Mouse (Mus musculus) retina, adult 2 months (tissue): ENCODE results near the gene Nr4a2.

ENCODE experiments used
- DNase-seq: peaks from one replicate; pipeline ENCODE4 v3.0.0-alpha.2; 2012; ENCODE audit warnings: low read depth, low spot score

Nr4a2 gene

DNA sequence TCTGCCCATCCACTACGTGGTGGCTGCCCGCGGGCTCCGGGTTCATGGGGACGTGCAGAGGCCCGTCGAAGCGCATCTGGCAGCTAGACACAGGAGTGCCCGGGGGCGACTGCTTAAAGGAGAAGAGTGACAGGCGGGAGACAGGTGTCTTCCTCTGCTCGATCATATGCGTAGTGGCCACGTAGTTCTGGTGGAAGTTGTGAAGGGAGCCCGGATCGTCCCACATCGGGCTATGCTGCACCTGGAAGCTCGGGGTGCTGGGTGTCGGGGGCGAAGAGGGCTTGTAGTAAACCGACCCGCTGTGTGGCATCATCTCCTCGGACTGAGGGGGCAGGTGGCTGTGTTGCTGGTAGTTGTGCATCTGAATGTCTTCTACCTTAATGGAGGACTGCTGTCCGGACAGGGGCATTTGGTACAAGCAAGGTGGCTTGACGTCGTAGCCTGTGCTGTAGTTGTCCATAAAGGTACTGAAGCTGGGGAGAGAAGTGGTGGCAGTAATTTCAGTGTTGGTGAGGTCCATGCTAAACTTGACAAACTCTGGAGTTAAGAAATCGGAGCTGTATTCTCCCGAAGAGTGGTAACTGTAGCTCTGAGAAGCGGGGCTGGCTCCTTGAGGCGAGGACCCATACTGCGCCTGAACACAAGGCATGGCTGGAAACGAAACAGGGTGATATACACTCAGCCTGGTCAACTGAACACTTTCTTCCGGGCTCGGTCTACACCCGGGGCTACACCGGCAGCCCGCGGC is 11.8 kb downstream of the Nr4a2 start:
- DNase-seq, result no peak

DNA sequence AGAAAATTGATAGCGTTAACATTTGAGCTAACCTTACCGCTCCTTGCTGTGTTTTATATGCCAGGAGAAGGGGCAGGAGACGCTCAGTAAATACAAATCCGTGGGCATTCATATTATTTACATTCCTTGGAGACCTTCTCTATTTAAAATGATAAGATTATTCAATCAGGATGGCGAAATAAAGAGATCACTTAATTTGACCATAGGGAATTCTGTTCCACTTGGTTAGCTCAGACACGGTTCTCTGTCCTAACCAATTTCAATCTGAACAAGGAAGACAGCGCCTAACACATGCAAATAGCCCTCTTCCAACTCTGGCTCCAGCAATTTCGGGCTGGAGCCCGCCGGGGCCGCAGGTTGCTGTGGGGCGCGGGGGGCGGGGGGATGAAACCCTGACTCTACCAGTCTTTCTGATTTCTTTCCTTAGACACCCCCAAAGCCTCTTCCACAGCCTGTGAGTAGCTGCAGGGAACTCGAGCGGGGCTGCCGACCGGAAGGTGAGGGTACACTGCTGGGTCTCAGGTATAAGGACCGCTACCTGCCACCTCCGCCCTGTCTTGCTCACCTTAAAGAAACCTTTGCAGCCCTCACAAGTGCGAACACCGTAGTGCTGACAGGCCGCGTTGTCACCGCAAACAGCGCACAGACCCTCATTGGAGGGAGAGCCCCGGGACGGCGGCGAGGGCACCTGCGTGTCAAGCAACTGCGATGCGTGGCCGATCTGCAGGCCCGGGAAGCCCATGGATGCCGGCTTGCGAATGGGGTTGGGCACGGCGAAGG is 12.6 kb downstream of the Nr4a2 start:
- no peak for DNase-seq

DNA sequence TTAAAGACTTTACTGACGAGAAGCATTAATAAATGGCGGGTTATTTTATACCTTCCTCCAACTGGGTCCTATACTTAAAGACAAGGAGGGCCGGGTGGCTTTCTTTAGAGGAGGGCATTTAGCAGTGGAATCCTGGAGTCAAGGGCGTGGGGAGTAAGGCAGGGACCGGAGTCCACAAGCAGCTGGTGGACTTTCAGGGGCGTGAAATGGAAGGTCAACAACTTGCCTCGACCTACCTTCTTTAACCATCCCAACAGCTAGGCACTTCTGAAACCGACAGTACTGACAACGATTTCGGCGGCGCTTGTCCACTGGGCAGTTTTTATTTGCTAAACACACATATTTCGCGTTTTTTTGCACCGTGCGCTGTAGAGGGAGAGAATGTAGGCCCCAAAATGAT is 13.4 kb downstream of the Nr4a2 start:
- DNase-seq, result no peak

DNA sequence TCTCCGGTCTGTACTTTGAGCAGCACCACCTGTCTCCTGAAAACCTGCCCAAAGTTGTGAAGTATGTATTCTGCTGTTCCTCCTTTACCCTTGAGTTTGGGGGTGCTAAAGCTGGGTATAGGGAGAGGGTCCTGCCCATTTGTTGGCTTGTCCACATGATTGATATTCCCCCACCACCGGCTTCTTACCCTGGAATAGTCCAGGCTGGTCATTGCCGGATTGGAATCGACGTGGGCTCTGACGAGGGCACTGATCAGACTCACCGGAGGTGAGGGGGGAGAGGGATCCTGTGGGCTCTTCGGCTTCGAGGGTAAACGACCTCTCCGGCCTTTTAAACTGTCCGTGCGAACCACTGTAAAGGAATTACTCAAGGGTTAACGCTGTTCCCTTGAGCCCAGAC is 13.9 kb downstream of the Nr4a2 start:
- DNase-seq, result no peak

DNA sequence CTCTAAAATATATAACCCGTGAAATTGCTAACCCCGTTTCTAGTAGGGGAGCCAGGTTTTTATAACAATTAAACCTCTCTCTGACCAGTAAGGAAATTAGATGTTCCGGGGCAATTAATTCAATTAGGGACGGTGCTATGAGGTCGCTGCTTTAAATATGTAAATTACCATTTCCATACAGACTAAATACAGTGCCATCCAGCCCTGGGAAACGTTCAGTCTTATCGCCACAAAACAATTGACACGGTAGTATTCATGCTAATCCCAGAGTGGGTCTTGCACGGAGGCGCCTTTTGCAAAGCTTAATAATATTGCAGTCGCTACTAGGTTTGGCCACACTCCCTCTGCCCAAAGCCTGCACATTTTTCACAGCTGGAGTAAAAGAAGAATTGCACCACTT is 14.5 kb downstream of the Nr4a2 start:
- DNase-seq, result no peak

DNA sequence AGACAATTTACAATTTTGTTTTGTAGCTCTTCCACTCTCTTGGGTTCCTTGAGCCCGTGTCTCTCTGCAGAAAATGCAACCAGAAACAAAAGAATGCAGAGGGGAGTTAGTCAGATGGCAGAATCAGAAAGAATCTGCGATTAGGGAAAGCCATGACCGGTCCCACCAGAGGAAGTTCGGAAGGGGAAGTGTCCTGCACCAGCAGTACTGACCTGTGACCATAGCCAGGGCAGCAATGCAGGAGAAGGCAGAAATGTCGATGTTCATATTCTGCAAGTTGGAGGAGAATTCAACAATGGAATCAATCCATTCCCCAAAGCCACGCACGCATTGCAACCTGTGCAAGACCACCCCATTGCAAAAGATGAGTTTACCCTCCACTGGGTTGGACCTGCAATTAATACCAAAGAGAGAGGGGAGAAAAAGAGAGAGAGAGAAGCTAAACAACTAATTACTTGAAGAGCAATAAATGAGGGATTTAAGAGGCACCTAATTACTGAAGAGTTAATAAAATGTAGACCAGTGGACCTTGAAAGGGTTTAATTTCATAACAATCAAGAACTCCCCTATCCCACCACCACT is 15.4 kb downstream of the Nr4a2 start:
- DNase-seq, result no peak

DNA sequence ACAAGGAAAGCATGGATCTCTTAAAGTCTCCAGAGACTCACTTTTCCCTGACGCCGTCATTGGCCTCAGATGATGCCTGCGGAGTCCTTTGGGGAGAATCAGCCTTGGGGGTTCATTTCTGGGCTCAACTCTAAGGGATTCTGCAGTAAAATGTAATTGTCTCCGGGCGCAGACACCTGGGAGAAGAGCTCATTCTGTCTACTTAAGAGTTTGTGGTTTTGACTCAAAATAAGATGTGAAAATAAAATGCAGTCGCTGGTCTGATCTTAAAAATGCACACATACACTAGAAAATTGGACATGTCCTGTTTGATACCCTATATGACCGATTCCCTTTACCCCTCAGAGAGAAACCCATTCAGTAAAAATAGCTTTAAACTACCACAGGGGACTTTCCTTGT is 18.4 kb downstream of the Nr4a2 start:
- no peak for DNase-seq

DNA sequence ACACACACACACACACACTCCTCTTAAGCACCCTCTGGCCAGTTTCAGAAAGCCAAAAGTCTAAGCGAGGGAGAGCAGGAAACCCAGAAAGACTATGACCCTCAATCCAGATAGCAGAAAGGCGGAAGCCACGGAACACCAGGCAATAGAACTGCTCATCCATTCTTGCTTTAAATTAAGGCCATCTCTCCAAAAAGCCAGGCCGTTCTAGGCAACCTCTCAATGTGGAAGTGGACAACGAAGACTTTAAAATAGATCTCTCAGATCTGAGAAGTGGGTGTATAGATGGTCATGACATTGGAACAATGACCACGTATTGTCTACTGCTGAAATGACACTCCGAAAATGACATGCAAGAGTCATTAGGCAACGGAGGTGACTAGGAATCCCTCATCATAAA is 19.1 kb downstream of the Nr4a2 start:
- no peak for DNase-seq

DNA sequence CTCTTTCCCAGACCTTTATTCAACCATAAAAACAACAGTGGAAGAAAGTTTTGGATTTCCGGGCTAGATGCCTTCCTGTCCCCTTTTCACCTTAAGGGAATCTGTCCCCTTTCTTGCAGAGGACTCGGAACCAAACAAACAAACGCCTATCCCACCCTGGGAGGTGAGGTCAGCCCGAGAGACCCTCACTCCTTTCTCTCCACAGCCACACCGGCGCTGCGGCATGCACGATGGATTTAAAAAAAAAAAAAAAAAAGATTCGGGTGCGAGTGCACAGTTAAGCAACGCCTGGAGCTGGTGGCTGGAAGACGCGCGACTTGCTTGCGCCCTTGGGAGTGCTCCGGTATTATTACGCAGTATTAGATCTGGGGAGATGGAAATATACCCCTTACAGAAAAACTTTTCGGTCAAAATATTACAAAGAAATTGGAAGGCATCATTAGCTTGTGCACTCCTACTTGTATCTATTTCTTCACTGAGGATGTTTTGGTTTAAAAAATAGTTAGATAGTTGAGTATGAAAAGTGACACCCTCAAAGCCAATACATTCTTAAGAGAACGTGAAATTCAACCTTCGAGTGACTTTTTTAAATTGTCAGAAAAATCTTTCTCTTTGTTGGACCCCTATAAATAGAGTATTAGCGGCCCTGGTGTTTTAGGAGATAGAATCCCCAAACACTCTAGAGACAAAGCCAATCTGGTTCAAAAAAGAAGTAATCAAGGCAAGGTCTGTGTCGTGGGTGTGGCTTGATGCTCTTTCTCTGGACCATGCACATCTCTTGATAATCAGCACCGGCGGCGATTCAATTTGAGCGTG is 19.8 kb downstream of the Nr4a2 start:
- no peak for DNase-seq

DNA sequence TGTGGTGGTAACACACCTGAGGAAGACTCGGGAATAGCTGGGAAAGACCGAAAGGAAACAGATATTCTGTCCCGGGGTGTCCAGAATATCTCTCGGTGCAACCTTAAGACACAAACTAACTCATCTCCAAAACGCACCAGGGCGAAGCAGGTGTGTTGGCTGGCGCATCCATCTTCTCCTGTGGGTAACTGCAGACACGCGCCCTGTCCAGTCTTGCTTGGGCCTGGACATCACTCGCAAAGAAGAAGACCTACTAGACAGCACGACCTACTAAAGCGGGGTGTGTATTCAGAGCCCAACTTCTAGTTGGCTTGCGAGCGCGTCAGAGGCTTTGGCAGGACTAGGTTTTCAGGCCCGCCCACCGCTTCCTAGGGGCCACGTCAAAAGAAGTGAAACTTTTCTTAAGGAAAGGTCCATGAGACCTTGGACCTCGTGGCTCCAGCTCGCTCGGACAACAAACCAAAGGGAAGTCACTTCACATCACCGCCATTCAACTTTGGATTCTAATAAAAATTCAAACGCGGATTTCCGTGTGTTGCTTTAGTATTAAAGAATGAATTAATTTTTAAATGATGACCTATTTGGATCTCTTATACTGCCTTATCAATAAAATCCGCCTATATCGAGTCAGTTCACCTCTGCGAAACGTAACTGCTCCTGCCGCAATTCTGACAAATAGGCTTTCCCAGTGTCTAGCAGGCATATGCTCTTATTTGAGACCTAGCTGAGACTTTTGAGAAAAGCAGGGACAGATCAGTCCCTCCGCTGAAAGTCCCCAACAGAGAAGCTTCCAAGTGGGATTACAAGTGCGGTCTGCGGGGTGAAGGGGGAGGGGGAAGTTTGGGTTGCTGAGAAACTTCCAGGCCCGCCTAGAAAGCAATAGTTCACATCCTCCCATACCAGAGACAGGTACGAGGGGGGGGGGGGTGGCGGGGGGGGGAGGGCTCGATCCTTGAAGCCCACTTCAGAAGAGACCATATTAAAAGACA is 20.7 kb downstream of the Nr4a2 start:
- DNase-seq, result no peak

DNA sequence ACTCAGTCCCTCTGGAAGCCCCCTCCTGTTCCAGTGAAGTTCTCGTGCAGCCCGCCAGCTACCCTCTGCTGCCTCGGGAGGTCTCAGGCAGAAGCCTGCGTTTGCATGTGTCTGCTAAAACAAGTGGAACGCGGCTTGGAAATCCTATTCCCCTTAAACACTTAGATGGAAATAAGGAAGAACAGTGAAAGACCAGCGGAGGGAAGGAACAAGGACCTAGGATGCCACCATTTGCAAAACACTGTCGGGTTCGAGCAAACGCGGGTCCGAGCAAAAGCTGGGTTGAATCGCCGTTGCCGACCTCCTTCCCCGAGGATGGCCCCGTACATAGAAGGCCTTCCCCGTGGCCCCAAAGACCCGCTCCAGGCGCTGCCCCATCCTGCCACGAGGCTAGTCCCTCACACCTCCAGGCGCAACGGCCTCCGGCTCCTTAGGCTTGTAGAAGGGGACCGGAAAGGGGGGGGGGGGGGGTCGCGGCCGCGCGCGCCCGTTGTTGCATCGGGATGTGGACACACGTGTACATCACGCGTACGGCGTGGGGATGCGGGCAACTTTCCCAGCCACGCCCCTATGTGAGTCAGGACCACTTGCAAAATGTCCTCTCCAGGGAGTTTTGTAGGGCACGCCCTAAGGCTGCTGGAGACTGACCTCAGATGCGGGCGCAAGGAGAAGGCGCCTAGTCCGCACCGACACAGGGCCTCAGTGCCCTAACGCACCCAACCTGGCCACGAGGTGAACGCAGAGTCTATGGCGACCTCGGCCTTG is 21.5 kb downstream of the Nr4a2 start:
- DNase-seq, result no peak

DNA sequence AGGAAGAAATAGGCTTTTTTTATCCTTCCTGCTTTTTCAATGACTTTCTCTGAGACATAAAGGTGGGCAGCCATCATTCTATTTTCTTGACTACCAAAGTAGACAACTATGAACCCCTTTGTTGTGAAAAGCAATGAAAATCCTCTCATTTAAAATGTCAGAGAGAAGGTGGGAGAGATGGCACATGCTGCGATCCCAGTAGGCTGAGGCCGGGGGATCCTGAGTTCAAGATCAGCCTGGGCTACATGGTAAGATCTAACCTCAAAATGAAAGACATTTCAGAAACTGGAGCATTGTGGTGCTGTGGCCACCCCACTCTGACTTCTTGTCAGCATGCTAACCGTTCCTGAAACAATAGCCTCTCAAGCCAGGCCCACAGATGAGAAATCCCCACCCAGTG is 23.6 kb downstream of the Nr4a2 start:
- DNase-seq, result no peak

DNA sequence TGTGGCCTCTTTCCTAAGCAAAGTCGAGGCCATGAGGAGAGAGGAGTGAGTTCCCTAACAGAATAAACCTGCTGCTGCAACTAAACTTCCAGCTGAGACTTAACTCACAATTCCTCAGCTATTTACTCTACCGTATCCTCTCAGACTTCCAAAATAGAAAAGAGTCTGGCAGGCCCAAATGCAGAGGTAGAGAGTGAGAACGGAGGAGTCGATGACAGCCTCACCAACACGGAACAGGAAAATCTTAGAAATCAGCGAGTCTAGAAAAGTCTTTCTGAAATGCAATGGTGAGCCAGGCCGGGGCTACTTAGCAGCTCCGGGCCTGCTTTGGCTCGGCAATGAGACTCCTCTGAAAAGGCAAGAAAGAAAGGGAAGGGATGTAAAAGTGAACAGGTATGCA is 51.4 kb downstream of the Nr4a2 start:
- no peak for DNase-seq

DNA sequence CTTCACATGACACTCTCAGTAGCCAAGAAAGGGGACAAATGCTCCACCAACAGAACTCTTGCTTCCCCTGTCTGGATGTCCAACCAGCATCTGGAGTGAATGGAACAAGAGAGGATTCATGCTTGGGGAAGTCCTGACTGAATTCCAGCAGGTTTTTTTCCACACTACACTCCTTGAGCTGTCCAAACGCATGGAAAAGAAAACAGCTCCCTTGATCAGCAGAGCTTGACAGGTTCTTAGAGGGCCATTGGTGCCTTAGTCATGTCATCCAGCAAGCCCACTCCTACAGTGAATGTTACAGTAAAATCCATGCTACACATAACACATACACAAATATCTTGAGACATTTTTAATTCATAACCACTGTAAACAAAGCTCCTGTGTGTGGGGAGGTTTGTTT is 60.3 kb downstream of the Nr4a2 start:
- no peak for DNase-seq
